Mouse (Mus musculus): ENCODE results near the gene Ralgps1.

DNA sequence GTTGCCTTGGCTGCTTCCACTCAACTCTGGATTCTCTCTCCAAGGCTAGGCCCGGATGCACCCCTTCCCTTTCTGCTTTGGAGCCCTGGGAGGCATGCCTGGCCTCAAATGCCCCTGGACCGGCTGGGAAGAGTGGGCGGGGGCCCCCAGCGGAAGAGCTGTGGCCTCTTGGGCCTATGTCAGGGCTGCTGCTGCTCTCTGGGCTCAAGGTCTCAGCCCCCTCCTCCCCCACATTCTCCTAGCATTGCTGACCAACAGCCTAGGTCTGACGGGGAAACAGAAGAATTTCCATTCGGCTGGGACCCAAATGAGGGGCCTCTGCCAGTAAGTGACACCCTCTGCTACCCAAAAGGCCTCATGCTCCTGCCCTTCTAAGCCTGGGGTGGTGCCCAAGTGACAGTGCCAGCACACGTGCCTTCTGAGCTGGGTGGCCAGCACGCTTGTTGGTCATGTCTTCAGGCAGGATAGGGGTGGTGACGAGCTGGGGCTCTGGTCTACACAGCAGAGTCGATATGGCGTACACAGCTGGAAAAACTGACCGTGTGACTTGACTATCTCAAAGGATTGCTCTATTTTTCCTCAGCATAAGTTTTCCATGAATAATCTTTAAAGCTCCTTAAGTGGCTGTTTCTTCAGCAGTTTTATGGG is 210.8 kb downstream of the Ralgps1 start:
- no peak for TF ChIP-seq POLR2A (IDR thresholded peaks at IDR 0.05; ENCODE audit: control insufficient read depth in 1 of 2, insufficient read depth in 1 of 2, low read depth in 1 of 2, low read length in 2 of 2, poor library complexity in 1 of 2)
- no peak for TF ChIP-seq CHD2 (IDR thresholded peaks at IDR 0.05; ENCODE audit: low read length)
- no peak for TF ChIP-seq USF1 (IDR thresholded peaks at IDR 0.05; ENCODE audit: low read depth, low read length)

Data from MEL (cell line).